Mouse (Mus musculus) c-Kit-positive CD71-negative TER-119-negative erythroid progenitor cells, embryonic 14.5 days (primary cell): ENCODE measurements around the gene Eme2.

Source experiments
- DNase-seq: peaks from one replicate; pipeline ENCODE4 v3.0.0-alpha.2; 2013; ENCODE audit warnings: low read depth

The Eme2 gene

DNA sequence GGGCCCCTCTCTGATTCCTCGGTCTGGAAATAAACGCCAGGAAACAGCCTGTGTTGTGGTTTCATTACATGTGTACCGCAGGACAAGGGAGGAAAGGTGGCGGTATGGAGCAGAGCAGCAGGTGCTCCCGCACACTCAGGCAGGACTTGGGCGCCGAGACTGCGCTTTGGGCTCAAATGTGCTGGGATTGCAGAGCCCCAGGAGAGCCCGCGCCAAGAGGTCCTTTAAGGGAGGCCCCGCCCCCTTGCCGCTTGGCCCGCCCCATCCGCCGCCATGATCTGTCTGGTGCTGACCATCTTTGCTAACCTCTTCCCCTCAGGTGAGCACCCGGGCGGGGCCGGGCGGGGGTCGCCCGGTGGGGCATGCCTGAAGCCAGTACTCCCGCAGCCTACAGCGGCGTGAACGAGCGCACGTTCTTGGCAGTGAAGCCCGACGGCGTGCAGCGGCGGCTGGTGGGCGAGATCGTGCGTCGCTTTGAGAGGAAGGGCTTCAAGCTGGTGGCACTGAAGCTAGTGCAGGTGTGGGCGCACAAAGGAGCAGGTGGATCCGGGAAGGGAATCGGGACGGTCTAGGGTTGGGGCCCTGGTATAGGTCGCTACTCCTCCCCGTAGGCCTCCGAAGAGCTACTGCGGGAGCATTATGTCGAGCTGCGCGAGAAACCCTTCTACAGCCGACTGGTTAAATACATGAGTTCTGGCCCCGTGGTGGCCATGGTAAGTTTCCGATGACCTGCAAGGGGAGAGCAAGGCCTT, 1.5 kb upstream of the Eme2 start, which contains the start of gene Nme3:
Nme3 (plus strand) TSS at position 260 of the 752 bp plus-strand sequence.
- peak; percentile 54 for DNase-seq

DNA sequence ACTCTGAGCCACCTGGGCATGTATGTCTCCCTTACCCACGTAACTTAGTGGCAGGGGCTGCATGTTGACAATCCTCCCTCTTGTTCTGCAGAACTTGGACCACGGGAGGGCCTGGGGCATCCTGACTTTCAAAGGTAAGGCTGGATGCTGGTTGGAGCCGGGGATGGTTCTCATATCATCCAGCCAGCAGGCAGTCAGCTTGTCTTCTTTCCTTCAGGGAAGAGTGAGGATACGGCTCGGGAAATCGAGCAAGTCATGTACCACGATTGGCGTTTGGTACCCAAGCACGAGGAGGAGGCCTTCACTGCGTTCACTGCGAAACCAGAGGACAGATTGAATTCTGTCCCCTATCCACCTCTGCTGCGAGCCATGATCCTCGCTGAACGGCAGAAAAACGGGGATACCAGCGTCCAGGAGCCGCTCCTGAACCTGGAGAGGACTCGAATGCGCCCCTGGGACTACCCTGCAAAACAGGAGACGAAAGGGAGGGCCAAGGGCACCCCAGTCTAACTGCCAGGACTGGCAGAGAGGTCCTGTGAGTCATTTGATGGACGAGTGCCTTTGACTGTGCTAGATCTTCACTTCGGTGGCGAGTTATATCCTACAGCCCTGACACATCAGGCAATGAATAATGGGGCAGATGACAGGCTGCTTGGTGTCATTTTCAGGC, 819 bp upstream of the Eme2 start:
- DNase-seq: no peak

- DNase-seq: no peak
Observed at GRCm38 (mm10) chr17:24894061-24894994, 559 bp downstream of the Eme2 start.

DNA sequence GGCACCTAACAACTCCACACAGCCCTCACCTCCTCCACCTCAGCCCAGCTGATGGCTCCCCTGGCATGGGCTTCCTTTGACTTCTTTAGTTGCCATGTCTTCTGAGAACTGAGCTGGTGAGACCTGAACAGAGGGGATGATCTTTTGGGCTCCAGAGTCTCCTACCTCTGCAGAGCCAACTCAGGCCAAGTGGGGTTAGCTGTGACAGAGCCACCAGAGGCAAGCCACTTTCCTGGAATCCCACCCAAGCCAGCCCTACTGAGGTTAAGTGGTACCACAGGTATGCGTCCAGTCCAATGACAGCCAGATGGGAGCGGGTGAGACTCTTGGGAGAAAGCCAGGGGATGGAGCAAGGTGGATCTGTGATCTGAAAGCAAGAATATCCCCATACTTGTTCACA, 1.6 kb downstream of the Eme2 start:
- no peak for DNase-seq

GRCm38 (mm10) chr17:24892785-24893184, 2.1 kb downstream of the Eme2 start:
- DNase-seq: no peak

GRCm38 (mm10) chr17:24891321-24891720, 3.6 kb downstream of the Eme2 start:
- DNase-seq: no peak

DNA sequence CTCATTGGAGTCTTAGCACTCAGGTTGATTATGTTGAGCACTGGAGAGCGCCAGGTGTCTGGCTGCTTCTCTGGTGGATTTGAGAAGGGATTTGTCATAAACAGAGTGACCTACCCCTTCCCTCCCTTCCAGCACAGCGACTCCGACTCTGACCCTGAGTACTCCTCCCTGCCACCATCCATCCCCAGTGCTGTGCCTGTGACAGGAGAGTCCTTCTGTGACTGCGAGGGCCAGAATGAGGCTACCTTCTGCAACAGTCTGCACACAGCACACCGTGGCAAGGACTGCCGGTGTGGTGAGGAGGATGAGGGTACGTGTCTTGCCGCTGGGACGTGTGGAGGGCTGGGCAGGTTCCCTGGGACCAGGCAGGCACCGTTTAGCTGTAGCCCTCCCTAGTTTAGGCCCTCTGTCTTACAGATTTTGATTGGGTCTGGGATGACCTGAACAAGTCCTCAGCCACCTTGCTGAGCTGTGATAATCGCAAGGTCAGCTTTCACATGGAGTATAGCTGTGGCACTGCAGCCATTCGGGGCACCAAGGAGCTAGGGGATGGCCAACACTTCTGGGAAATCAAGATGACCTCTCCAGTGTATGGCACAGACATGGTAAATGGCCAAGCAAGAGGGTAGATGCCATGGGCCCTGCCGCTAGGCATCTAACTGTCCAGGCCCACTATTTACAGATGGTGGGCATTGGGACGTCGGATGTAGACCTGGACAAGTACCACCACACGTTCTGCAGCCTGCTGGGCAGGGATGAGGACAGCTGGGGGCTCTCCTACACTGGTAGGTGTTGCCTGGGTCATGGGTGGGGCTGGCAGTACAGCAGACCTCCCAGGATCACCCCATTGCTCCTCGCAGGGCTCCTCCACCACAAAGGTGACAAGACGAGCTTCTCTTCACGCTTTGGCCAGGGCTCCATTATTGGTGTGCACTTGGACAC, 4.5 kb downstream of the Eme2 start:
- DNase-seq: no peak

- DNase-seq: no peak
Observed at GRCm38 (mm10) chr17:24888862-24889261, 6.0 kb downstream of the Eme2 start.

- DNase-seq: peak; percentile 13
Observed at GRCm38 (mm10) chr17:24887291-24888080, 7.4 kb downstream of the Eme2 start.

- peak; percentile 16 for DNase-seq
Observed at GRCm38 (mm10) chr17:24886932-24887271, 8.0 kb downstream of the Eme2 start.

GRCm38 (mm10) chr17:24886134-24886931, 8.6 kb downstream of the Eme2 start, which contains the start of the genes Nubp2 and Spsb3:
Gene Nubp2 (minus strand): TSS chr17:24886349.
Gene Spsb3 (plus strand): TSS chr17:24886643.
- DNase-seq: peak; percentile 99

DNA sequence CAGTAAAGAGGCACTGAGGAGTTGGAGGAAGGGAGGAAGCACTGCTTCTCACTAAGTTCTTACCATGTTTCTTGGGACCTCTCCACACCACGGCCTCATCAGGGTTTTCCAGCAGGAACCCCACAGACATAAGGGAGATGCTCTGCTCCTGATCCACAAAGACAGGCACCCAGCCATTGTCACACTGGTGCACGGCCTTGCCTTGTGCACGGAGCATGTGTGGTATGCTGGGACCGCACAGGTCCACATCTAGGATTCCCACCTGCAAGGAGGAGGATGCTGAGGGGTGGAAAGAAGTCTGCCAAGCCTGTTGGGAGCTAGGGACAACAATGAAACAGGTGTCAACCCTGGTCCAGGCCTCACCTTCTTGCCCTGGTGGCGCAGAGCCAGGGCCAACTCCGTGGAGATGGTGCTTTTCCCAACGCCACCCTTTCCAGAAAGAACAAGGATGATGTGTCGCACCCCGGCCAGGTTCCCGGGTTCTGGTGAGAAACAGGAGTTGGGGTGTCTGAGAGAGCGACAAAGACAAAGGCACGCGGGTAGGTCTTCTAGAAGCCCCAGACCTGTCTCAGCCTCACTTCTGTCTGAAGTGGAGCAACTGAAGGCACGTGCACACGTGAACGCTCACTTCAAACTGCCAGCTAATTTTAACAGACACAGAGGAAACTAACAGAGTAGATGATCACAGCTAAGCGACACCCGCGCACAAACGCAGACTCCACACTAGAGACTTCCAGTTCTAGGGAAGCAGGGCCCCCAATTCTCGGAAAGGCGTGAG, 9.3 kb downstream of the Eme2 start:
- no peak for DNase-seq

DNA sequence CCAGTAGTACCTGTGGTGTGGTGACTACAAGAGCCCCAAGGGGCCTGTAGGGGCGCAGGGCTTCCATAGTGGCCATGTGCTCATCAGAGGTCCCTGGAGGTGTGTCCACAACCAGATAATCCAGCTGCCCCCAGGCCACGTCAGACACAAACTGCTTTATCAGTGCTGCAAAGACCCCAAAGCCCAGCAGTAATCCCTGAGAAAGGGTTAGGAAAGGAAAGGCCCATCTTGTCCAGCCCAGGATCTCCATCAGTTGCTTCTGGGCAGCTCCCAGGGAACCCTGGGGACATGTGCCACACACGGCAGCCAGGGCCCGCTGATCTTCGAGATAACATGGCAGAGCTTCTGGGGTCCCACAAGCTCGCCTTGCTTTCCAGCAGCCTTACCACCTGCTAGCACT, 10.5 kb downstream of the Eme2 start:
- no peak for DNase-seq

DNA sequence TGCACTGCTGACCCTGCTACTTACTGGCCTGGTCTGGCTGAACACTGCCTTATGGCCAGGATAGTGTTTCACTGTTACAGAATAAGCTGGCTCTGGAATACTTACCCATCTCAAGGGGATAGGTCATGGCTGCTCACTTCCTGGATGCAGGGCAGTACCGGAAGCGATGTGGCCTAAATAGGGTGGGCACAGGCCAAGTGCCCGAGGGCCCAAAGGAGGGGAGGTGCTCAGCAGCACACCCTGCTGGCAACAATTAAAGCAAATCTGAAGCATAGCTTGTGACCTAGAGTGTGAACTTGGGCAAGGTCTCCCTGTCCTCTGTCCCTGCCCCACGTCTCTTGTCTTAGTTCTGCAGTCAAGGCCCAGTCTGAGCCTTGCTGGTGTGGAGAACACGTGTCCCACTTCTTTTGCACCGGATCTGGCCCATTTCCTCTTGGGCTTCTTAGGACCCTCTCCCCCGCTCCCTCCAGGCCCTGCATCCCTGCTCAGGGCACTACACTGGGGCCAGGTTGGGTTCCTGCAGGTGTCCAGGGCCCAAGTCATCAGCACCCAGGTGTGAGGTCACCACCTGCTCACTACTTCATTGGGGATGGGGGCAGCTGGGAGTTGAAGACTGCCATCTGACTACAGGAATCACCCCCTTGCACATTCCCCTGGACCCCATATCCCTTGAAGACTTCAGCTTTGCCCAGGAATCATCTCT, 13.0 kb downstream of the Eme2 start:
- DNase-seq: peak; percentile 62

DNA sequence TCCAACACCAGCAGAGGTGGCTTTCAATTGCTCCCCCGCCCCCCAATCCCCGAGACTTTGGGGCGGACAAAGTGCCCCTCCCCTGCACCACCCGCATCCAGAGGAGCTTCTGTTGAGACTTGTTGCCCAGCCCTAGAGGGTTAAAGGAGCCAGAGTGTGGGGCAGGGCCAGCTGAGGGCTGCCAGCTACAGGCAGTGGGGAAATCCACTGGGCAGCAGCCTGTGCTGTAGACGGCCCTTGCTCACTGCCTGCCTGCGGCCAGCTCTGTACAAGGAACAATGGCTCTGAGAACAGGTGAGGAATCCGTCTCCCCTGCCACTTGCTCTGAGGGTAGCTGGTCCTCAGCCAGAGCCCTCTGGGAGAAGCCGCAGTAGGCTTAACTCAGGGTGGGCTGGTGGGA, 16.4 kb downstream of the Eme2 start:
- DNase-seq: no peak

GRCm38 (mm10) chr17:24878117-24878397, 16.8 kb downstream of the Eme2 start:
- no peak for DNase-seq

DNA sequence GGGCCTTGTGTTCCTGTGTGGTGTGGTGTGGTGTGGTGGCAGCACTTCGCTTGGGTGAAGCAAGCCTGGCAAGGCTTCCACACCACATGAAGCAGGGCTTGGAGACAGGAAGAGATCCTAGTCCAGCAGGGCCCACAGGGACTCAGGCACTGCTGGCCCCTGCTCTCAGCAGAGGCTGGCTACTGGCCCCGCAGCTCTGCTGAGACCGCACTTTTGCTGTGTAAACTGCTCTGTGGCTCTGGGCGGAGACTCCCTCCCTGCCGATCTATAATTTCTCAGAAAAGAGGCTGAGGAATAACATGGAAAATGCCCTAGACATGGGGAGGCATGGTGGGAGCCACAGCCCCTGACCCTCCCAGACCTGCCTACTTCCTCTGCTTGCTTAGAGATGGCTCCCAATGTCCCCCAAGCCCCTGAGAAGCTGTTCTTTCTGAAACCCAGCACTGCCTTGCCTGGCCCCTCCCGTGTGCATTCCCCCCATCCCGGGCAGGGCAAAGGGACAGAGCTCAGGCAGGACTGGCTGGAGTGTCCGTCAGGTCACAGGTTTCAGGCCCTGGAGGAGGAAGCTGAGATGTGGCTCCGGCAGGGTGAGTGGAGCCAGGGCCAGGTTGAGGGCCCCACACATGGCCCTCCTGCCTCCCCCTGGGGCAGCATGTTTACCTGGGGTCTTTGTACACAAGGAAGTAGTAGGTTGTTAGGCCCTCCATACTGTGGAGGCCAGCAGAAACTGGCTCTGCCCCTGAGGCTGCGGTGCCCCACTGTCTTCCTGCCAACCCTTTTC, 17.4 kb downstream of the Eme2 start:
- DNase-seq: no peak

GRCm38 (mm10) chr17:24874989-24875388, 19.9 kb downstream of the Eme2 start:
- DNase-seq: no peak
